ENCODE assay signal across 16 mouse cellular contexts in the genomic region with DNA sequence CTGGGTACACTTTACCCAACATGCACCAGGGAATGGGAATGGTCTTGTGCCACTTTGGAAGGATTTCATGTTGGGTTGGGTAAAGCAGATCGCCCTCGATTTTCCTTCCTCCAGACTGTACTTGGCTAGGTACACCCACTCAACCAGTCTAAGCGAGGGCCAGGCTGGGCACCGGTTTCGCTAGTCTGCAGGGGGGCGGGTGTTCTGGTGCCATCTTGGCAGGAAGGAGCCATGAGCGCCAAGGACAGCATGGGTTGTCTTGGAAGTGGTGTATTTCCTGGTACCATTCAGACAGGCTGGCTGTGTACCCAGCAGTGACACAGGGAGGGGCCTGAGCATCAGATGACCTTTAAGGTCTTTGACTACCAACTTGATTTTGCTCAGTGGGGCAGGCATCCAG.
DNase-seq lines count a peak whose midpoint lies in the region; TF ChIP-seq lines count a peak whose summit lies in the region.
"Had no signal": no experiment of that assay in that cellular context is flagged by ENCODE, and none has a peak within 500 bp of the region (broad histone marks: within the 10 kb centered on the region; RNA-seq: fewer than 3 reads in every experiment).

No protein-coding gene starts in this region.

- H3K36me3 ChIP-seq in kidney, adult 2 months (ENCODE audit: control insufficient read depth, insufficient read depth, low read length): no peaks in the 10 kb centered on the region
- H3K36me3 ChIP-seq in small intestine, adult 2 months (ENCODE audit: control insufficient read depth, insufficient read depth, low read length): peaks cover 19% of the 10 kb centered on the region
- H3K36me3 ChIP-seq: hindbrain, embryonic 13.5 days; neural tube, embryonic 15.5 days had no signal

- no peak for TF ChIP-seq POLR2A in kidney, adult 2 months (IDR thresholded peaks at IDR 0.05; ENCODE audit: low read depth, low read length)
- TF ChIP-seq POLR2A in small intestine, adult 2 months (IDR thresholded peaks at IDR 0.05; ENCODE audit: low read depth, low read length): no peak

- TF ChIP-seq CTCF in kidney, adult 2 months (conservative IDR thresholded peaks at IDR 0.05; ENCODE audit: insufficient read depth, insufficient read length, low read depth, low read length): no peak
- no peak for TF ChIP-seq CTCF in small intestine, adult 2 months (IDR thresholded peaks at IDR 0.05; ENCODE audit: extremely low read depth, insufficient read length, insufficient replicate concordance, low read depth, low read length)

- H3K27ac ChIP-seq in kidney, adult 2 months (ENCODE audit: insufficient read depth, low read depth, low read length): peak overlapping the region; percentile 36
- H3K27ac ChIP-seq in small intestine, adult 2 months (ENCODE audit: insufficient read depth, low read depth, low read length): peak overlapping the region; percentile 98
- H3K27ac ChIP-seq: heart, adult 2 months; neural tube, embryonic 15.5 days had no signal

- 80% methylated on average over 7 of the region's 7 CpGs for whole genome bisulfite sequencing in kidney, adult 2 months
- 38% methylated on average over 7 of the region's 7 CpGs for WGBS in small intestine, adult 2 months

- DNase-seq in cerebellum, adult 11 months: peak; percentile 16
- DNase-seq in cerebellum, postnatal 4 days (ENCODE audit: low spot score in 2 of 2): no peak
- DNase-seq in kidney, adult 2 months: peak; percentile 31
- DNase-seq in kidney, postnatal 36 days: no peak
- peak; percentile 77 to 86 for DNase-seq in cerebellum, postnatal 14 days
- DNase-seq in left cerebral cortex, adult 18-20 months (ENCODE audit: low spot score in 2 of 2): no peak
- no peak for DNase-seq in retina, postnatal 1 day
- DNase-seq: heart, adult 2 months; liver; lung, embryonic 14.5 days; right cerebral cortex, adult 18-20 months; thymus, adult 2 months had no signal

- peaks cover 51% of the 10 kb centered on the region for H3K4me1 ChIP-seq in kidney, adult 2 months (ENCODE audit: control insufficient read depth, insufficient read depth, low read length)
- peaks cover 38% of the 10 kb centered on the region for H3K4me1 ChIP-seq in small intestine, adult 2 months (ENCODE audit: control insufficient read depth, insufficient read depth, insufficient read length, low read length)

- H3K4me3 ChIP-seq in kidney, adult 2 months (ENCODE audit: insufficient read depth, low read depth, low read length): no peak overlapping the region
- H3K4me3 ChIP-seq in small intestine, adult 2 months (ENCODE audit: low read depth, low read length): no peak overlapping the region
- H3K4me3 ChIP-seq: heart, adult 2 months; hindbrain, embryonic 13.5 days; neural tube, embryonic 15.5 days had no signal

- no peaks in the 10 kb centered on the region for H3K27me3 ChIP-seq in kidney, adult 2 months (replicated peaks; ENCODE audit: control insufficient read depth, insufficient read depth, low read length)
- H3K27me3 ChIP-seq in small intestine, adult 2 months (ENCODE audit: control insufficient read depth, insufficient read depth, low read length): no peaks in the 10 kb centered on the region
- H3K27me3 ChIP-seq: Patski had no signal

Comparison
In these comparisons a context has a peak if more than half of its experiments do, and no peak if none do; other contexts are left out.
1. DNase-seq: peak in cerebellum, adult 11 months (single experiment), kidney, adult 2 months (single experiment) and cerebellum, postnatal 14 days (2 of 2); none in cerebellum, postnatal 4 days (0 of 2), kidney, postnatal 36 days (0 of 2), left cerebral cortex, adult 18-20 months (0 of 2) and retina, postnatal 1 day (single experiment).